8 mouse cellular contexts compared by ENCODE assay signal in genomic region chr16:85173373-85174081, GRCm38 (mm10). TPM values are rescaled to one million over a fixed set of nuclear protein-coding genes. Genes with fewer than 3 reads are reported as not detected.
DNase-seq lines count a peak whose midpoint lies in the region; ATAC-seq and TF ChIP-seq lines count a peak whose summit lies in the region.

Gene App (minus strand): TSS chr16:85173766.

- under 1% methylated on average over 68 of the region's 78 CpGs for WGBS in lung, postnatal 0 days

- H3K4me1 ChIP-seq in lung, postnatal 0 days (ENCODE audit: insufficient read depth, low read depth, low read length), result peaks cover 12% of the 10 kb centered on the region

- peak within 1 kb of the TSS; percentile 62 for H3K4me2 ChIP-seq in lung, postnatal 0 days (replicated peaks; ENCODE audit: low read depth, low read length)

- no peaks in the 10 kb centered on the region for H3K9me3 ChIP-seq in lung, postnatal 0 days (ENCODE audit: low read length)

- TF ChIP-seq EP300 in lung, postnatal 0 days (IDR thresholded peaks at IDR 0.05), result no peak

- H3K27me3 ChIP-seq in lung, postnatal 0 days (replicated peaks; ENCODE audit: insufficient read depth, low read length), result no peaks in the 10 kb centered on the region

- H3K27ac ChIP-seq in lung, postnatal 0 days (ENCODE audit: low read length), result peak within 1 kb of the TSS; percentile 95

- TF ChIP-seq CTCF in lung, postnatal 0 days (IDR thresholded peaks at IDR 0.05), result peak; percentile 83

- peak; percentile 73 for ATAC-seq in frontal cortex, adult (ENCODE audit: low TSS enrichment)
- ATAC-seq in hematopoietic stem cell, adult 5-6 weeks (replicated peaks in 1 of 2; ENCODE audit: insufficient read depth in 1 of 2, low FRiP score in 2 of 2, low TSS enrichment in 1 of 2, low read depth in 1 of 2, poor library complexity in 2 of 2, severe bottlenecking in 2 of 2), result peak; percentile 80 to 84
- ATAC-seq in lung, postnatal 0 days, result peak; percentile 85

- peak within 1 kb of the TSS; percentile 89 for H3K4me3 ChIP-seq in lung, postnatal 0 days (ENCODE audit: low read depth, low read length)

- peak within 1 kb of the TSS; percentile 95 for H3K9ac ChIP-seq in lung, postnatal 0 days (replicated peaks; ENCODE audit: low read depth)

- 0 out of 2 replicates have a peak, but pooled peaks cover under 1% of the 10 kb centered on the region for H3K36me3 ChIP-seq in lung, postnatal 0 days (ENCODE audit: insufficient read depth, low read length)

- peak; percentile 88 for DNase-seq in MN1 (ENCODE audit: low spot score)
- DNase-seq in cerebellum, adult 8-10 months, result peak; percentile 96
- DNase-seq in layer of hippocampus, postnatal 10 days (ENCODE audit: low spot score in 2 of 2), result peak; percentile 97
- DNase-seq in lung, postnatal 0 days (ENCODE audit: low spot score), result peak; percentile 95
- DNase-seq in ovary, postnatal 14 days (ENCODE audit: low spot score), result peak; percentile 94
- DNase-seq in thymus, postnatal 10 days (ENCODE audit: low spot score in 2 of 2), result peak; percentile 41 to 80

RNA-seq across cellular contexts. Expression of gene App, which starts in this region (rescaled TPM):
- 34.1 and 53.7 TPM in 2 replicates for total RNA-seq in hematopoietic stem cell, adult 5-6 weeks (2017)
- 1,000 to 10,000 TPM; 1,081 to 1,149 TPM for total RNA-seq in layer of hippocampus, postnatal 10 days (2021)
- polyA plus RNA-seq in lung, postnatal 0 days (2015; fragmentation: Nextera tagmentation; extraction: Ambion mirVana), result 425 and 457 TPM in 2 replicates

Comparison
In these comparisons a context has a peak if more than half of its experiments do, and no peak if none do; other contexts are left out.
1. Peak in every context shown above with its lines: DNase-seq, ATAC-seq, H3K4me3 ChIP-seq and H3K27ac ChIP-seq.
2. RNA of gene App (total RNA-seq): 1,081 to 1,149 TPM in layer of hippocampus, postnatal 10 days; 34.1 to 53.7 TPM in hematopoietic stem cell, adult 5-6 weeks; every median in the first group is over 10 times any median in the second.